Mouse (Mus musculus): ENCODE measurements at regions not wholly inside any gene's neighbourhood (a gene's known extent, or its start where the extent isn't known, plus 50 kb on each side); places are given as distances from the start of the nearest gene placed in this dataset.

GRCm38 (mm10) chr11:7949931-7950330 is 714.4 kb downstream of the Tns3 start:
- no peaks in the 10 kb centered on the region for H3K9me3 ChIP-seq (replicated peaks; ENCODE audit: low read length)
- H3K4me2 ChIP-seq (ENCODE audit: low read length), result no peak overlapping the region
- H3K4me1 ChIP-seq (replicated peaks; ENCODE audit: insufficient read depth, low read length), result no peaks in the 10 kb centered on the region
- H3K4me3 ChIP-seq (replicated peaks; ENCODE audit: low read depth, low read length), result no peak overlapping the region
- DNase-seq (ENCODE audit: low spot score) (no peak), ATAC-seq (replicated peaks; ENCODE audit: low FRiP score, low read depth) (no peak)
- no peaks in the 10 kb centered on the region for H3K27me3 ChIP-seq (ENCODE audit: insufficient read depth, low read length)
- H3K36me3 ChIP-seq (ENCODE audit: insufficient read depth, low read length), result no peaks in the 10 kb centered on the region
- H3K27ac ChIP-seq, result no peak overlapping the region
- no peak overlapping the region for H3K9ac ChIP-seq (ENCODE audit: low read depth, low read length)
- no peak for TF ChIP-seq CTCF (IDR thresholded peaks at IDR 0.05; ENCODE audit: low read depth)

GRCm38 (mm10) chr11:7949201-7949875 is 715.0 kb downstream of the Tns3 start:
- H3K4me3 ChIP-seq (replicated peaks; ENCODE audit: low read depth, low read length), result no peak overlapping the region
- no peak overlapping the region for H3K4me2 ChIP-seq (ENCODE audit: low read length)
- H3K27ac ChIP-seq, result no peak overlapping the region
- no peaks in the 10 kb centered on the region for H3K36me3 ChIP-seq (ENCODE audit: insufficient read depth, low read length)
- ATAC-seq (replicated peaks; ENCODE audit: low FRiP score, low read depth) (no peak), DNase-seq (ENCODE audit: low spot score) (no peak)
- no peak overlapping the region for H3K9ac ChIP-seq (ENCODE audit: low read depth, low read length)
- TF ChIP-seq CTCF (IDR thresholded peaks at IDR 0.05; ENCODE audit: low read depth), result no peak
- H3K4me1 ChIP-seq (replicated peaks; ENCODE audit: insufficient read depth, low read length), result no peaks in the 10 kb centered on the region
- no peaks in the 10 kb centered on the region for H3K9me3 ChIP-seq (replicated peaks; ENCODE audit: low read length)
- WGBS, result 63% methylated on average over 6 of the region's 6 CpGs
- no peaks in the 10 kb centered on the region for H3K27me3 ChIP-seq (ENCODE audit: insufficient read depth, low read length)

- WGBS, result 58% methylated on average over 5 of the region's 5 CpGs
- no peak for TF ChIP-seq CTCF (IDR thresholded peaks at IDR 0.05; ENCODE audit: low read depth)
- DNase-seq (ENCODE audit: low spot score) (peak; percentile 22), ATAC-seq (replicated peaks; ENCODE audit: low FRiP score, low read depth) (no peak)
- no peak overlapping the region for H3K4me2 ChIP-seq (ENCODE audit: low read length)
- H3K4me3 ChIP-seq (replicated peaks; ENCODE audit: low read depth, low read length), result no peak overlapping the region
- H3K9me3 ChIP-seq (replicated peaks; ENCODE audit: low read length), result no peaks in the 10 kb centered on the region
- H3K27ac ChIP-seq, result no peak overlapping the region
- no peaks in the 10 kb centered on the region for H3K36me3 ChIP-seq (ENCODE audit: insufficient read depth, low read length)
- no peaks in the 10 kb centered on the region for H3K4me1 ChIP-seq (replicated peaks; ENCODE audit: insufficient read depth, low read length)
- no peak overlapping the region for H3K9ac ChIP-seq (ENCODE audit: low read depth, low read length)
- H3K27me3 ChIP-seq (ENCODE audit: insufficient read depth, low read length), result no peaks in the 10 kb centered on the region
Measured at GRCm38 (mm10) chr11:7944956-7945515, 719.3 kb downstream of the Tns3 start.

- 70% methylated on average over 4 of the region's 4 CpGs for WGBS
- Histone ChIP-seq H3K4me1 (replicated peaks; ENCODE audit: insufficient read depth, low read length) (no peaks in the 10 kb centered on the region), H3K4me2 (ENCODE audit: low read length) (no peak overlapping the region), H3K9ac (ENCODE audit: low read depth, low read length) (no peak overlapping the region), H3K27ac (no peak overlapping the region), H3K4me3 (replicated peaks; ENCODE audit: low read depth, low read length) (no peak overlapping the region), H3K36me3 (ENCODE audit: insufficient read depth, low read length) (no peaks in the 10 kb centered on the region), H3K9me3 (replicated peaks; ENCODE audit: low read length) (no peaks in the 10 kb centered on the region), H3K27me3 (ENCODE audit: insufficient read depth, low read length) (no peaks in the 10 kb centered on the region)
- no peak for DNase-seq (ENCODE audit: low spot score)
- no peak for TF ChIP-seq CTCF (IDR thresholded peaks at IDR 0.05; ENCODE audit: low read depth)
- no peak for ATAC-seq (replicated peaks; ENCODE audit: low FRiP score, low read depth)
Measured at GRCm38 (mm10) chr11:7944373-7944772, 720.0 kb downstream of the Tns3 start.

GRCm38 (mm10) chr11:7933611-7934010 is 719.9 kb upstream of the Igfbp3 start:
- DNase-seq (ENCODE audit: low spot score), result no peak
- Histone ChIP-seq H3K27ac (no peak overlapping the region), H3K9ac (ENCODE audit: low read depth, low read length) (no peak overlapping the region), H3K27me3 (ENCODE audit: insufficient read depth, low read length) (no peaks in the 10 kb centered on the region), H3K4me3 (replicated peaks; ENCODE audit: low read depth, low read length) (no peak overlapping the region), H3K4me2 (ENCODE audit: low read length) (no peak overlapping the region), H3K4me1 (replicated peaks; ENCODE audit: insufficient read depth, low read length) (no peaks in the 10 kb centered on the region), H3K9me3 (replicated peaks; ENCODE audit: low read length) (no peaks in the 10 kb centered on the region), H3K36me3 (ENCODE audit: insufficient read depth, low read length) (no peaks in the 10 kb centered on the region)
- TF ChIP-seq CTCF (IDR thresholded peaks at IDR 0.05; ENCODE audit: low read depth), result no peak
- WGBS, result 83% methylated on average over 3 of the region's 3 CpGs
- ATAC-seq (replicated peaks; ENCODE audit: low FRiP score, low read depth), result no peak

GRCm38 (mm10) chr11:7932638-7933037 is 718.9 kb upstream of the Igfbp3 start:
- Histone ChIP-seq H3K27ac (no peak overlapping the region), H3K9me3 (replicated peaks; ENCODE audit: low read length) (no peaks in the 10 kb centered on the region), H3K9ac (ENCODE audit: low read depth, low read length) (no peak overlapping the region), H3K27me3 (ENCODE audit: insufficient read depth, low read length) (no peaks in the 10 kb centered on the region), H3K36me3 (ENCODE audit: insufficient read depth, low read length) (no peaks in the 10 kb centered on the region), H3K4me2 (ENCODE audit: low read length) (no peak overlapping the region), H3K4me3 (replicated peaks; ENCODE audit: low read depth, low read length) (no peak overlapping the region), H3K4me1 (replicated peaks; ENCODE audit: insufficient read depth, low read length) (no peaks in the 10 kb centered on the region)
- DNase-seq (ENCODE audit: low spot score) (peak; percentile 3), ATAC-seq (replicated peaks; ENCODE audit: low FRiP score, low read depth) (no peak)
- 85% methylated on average over 5 of the region's 5 CpGs for WGBS
- TF ChIP-seq CTCF (IDR thresholded peaks at IDR 0.05; ENCODE audit: low read depth), result no peak
